Mouse (Mus musculus) G1E (cell line): ENCODE results near the gene Mboat1. TPM values are rescaled to one million over a fixed set of nuclear protein-coding genes. Genes with fewer than 3 reads are reported as not detected.
A peak's percentile ranks its signal among the peaks of the same experiment; 100 is the strongest.

Source experiments
- ATAC-seq: 2 replicates; pipeline ENCODE4 v1.8.0; 2016; ENCODE audit warnings: mild to moderate bottlenecking; ENCODE audit not compliant: insufficient number of reproducible peaks, poor library complexity, low FRiP score, severe bottlenecking; ENCODE audit errors: extremely low read depth
- DNase-seq: peaks from one replicate; pipeline ENCODE4 v3.0.0; 2012; ENCODE audit warnings: low spot score
- H3K27me3 ChIP-seq: 2 replicates; pipeline ENCODE4 v1.6.1; 2012; ENCODE audit warnings: mild to moderate bottlenecking, low read length, inconsistent platforms; ENCODE audit not compliant: insufficient read depth
- H3K36me3 ChIP-seq: replicated peaks from 2 replicates; pipeline ENCODE3; 2012; ENCODE audit warnings: mild to moderate bottlenecking, inconsistent platforms
- H3K4me1 ChIP-seq: 2 replicates; pipeline ENCODE4 v1.6.1; 2012; ENCODE audit warnings: low read depth, low read length, inconsistent platforms, mixed read lengths; ENCODE audit not compliant: insufficient read depth
- H3K4me3 ChIP-seq: 2 replicates; pipeline ENCODE4 v1.5.1; 2012; ENCODE audit warnings: low read depth, mild to moderate bottlenecking, inconsistent platforms, low read length, moderate library complexity, mixed read lengths
- H3K9me3 ChIP-seq: replicated peaks from 2 replicates; pipeline ENCODE4 v1.6.1; 2012; ENCODE audit warnings: inconsistent platforms
- CTCF ChIP-seq: IDR thresholded peaks from 2 replicates; pipeline ENCODE4 v1.5.1; 2012; ENCODE audit warnings: low read depth, low read length, inconsistent platforms, mixed read lengths
- GATA1 ChIP-seq: IDR thresholded peaks from 2 replicates; pipeline ENCODE4 v1.6.1; 2012; ENCODE audit warnings: borderline replicate concordance, low read length, inconsistent platforms, mixed read lengths
- GATA2 ChIP-seq: IDR thresholded peaks from 2 replicates; pipeline ENCODE4 v1.6.1; 2012; ENCODE audit warnings: low read depth, low read length, inconsistent platforms, borderline replicate concordance
- POLR2AphosphoS5 ChIP-seq: IDR thresholded peaks from 2 replicates; pipeline ENCODE4 v1.6.1; 2012; ENCODE audit warnings: low read depth, low read length, inconsistent platforms; ENCODE audit not compliant: insufficient replicate concordance
- TAL1 ChIP-seq: conservative IDR thresholded peaks from 2 replicates; pipeline ENCODE4 v1.6.1; 2012; ENCODE audit warnings: low read depth, low read length, inconsistent platforms, mixed read lengths
- polyA plus RNA-seq: library from polyadenylated mRNA; stranded (reverse); fragments of >175 nt; gene quantifications from 2 replicates; pipeline ENCODE4 v1.2.3, GENCODE M21; 2012
- total RNA-seq, 2 experiments: library from RNA; stranded (forward) in 1 of 2; stranded (reverse) in 1 of 2; fragments of 200-1000 nt in 1 of 2; fragments of >200 nt in 1 of 2; fragmentation: Nextera tagmentation in 1 of 2; gene quantifications; 2 replicates each; pipeline ENCODE4 v1.2.3; 2014 to 2017

Gene Mboat1
- total and polyA plus RNA-seq, 3 experiments: 0.49 TPM; not detected in 2

DNA sequence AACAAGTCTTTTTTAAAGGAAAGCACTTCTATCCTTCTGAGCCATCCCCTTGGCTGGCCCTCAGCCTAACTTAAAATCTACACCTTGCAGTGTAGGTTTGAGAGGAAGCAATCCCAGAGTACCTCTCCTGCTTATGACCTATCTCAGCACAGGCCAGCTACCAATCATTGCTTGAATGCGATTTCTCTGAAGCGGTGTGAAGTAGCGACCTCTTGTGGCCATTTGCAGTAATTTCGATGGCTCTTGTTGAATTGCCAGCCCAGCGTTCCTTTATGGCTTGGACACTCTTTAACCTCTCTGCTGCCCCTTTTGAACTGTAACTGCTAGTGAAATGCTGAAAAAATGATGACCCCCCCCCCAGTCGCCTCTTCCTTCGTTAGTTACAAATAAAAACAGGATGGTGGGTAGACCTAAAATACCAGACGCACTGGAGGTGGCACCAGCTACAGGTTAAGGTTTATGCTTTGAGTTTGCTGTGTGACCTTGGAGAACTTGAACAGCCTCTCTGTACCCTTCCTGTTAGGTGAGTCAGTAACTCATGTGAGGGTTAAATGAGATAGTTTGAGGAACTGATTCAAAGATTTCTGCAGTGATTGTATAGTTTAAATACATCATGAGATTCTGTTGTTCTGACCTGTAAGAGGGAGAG is 123.7 kb downstream of the Mboat1 start:
- Histone ChIP-seq H3K9me3 (no peaks in the 10 kb centered on the region), H3K4me3 (no peak overlapping the region), H3K4me1 (no peaks in the 10 kb centered on the region), H3K27me3 (no peaks in the 10 kb centered on the region; the same call in 1 of the 2 replicates), H3K36me3 (no peaks in the 10 kb centered on the region)
- TF ChIP-seq CTCF (peak; percentile 76), GATA2 (no peak), GATA1 (no peak), POLR2AphosphoS5 (no peak), TAL1 (no peak)
- DNase-seq (peak; percentile 25), ATAC-seq (no peak)

DNA sequence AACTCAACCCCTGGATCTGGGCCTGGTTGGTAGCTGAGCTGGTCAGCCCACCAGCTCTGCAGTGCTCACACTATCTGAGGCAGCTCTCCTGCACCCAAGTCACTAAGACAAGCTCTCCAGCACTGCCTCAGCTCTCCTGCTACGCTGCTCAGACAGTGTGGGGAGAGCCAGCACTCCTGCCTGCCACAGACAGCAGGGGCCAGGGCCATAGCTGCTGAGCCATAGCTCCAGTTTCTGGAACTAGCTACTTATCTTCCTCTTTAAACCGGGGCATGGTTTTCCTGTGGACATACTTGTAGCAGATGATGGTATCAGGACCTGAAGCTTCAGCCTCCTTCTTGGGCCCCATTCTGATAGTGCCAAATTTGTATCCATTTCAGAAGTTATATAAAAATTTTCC is 127.4 kb downstream of the Mboat1 start:
- Histone ChIP-seq H3K36me3 (no peaks in the 10 kb centered on the region), H3K4me1 (peaks cover 4% of the 10 kb centered on the region; the same call in 1 of the 2 replicates), H3K4me3 (no peak overlapping the region), H3K9me3 (no peaks in the 10 kb centered on the region), H3K27me3 (no peaks in the 10 kb centered on the region; the same call in 1 of the 2 replicates)
- no peak for TF ChIP-seq GATA1
- TF ChIP-seq CTCF: no peak
- TF ChIP-seq TAL1: no peak
- TF ChIP-seq POLR2AphosphoS5: no peak
- TF ChIP-seq GATA2: no peak
- ATAC-seq (no peak), DNase-seq (no peak)

DNA sequence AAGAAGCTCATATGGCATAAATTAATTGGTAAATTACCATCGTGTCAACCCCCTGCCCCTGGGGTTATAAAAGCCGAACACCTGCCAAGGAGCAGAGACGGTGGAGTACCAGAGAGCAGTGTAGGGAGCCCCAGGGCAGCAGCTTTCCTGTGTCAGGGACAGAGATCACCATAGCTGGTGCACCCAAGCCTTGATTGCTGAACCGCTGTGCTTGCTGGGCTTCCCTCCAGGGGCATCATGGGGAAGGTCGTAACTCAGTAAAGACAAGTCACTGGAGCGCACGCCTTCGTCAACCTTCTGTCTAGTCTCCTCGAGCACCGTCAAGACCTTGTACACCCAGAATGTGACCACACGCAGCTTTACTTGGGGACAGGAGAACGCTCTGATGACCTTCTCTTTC is 128.0 kb downstream of the Mboat1 start:
- no peak for DNase-seq
- ATAC-seq: no peak
- no peaks in the 10 kb centered on the region for H3K9me3 ChIP-seq
- no peak overlapping the region for H3K4me3 ChIP-seq
- H3K4me1 ChIP-seq: peaks cover 4% of the 10 kb centered on the region; the same call in 1 of the 2 replicates
- no peaks in the 10 kb centered on the region; the same call in 1 of the 2 replicates for H3K27me3 ChIP-seq
- H3K36me3 ChIP-seq: no peaks in the 10 kb centered on the region
- TF ChIP-seq TAL1 (no peak), POLR2AphosphoS5 (no peak), GATA2 (no peak), GATA1 (no peak), CTCF (no peak)

DNA sequence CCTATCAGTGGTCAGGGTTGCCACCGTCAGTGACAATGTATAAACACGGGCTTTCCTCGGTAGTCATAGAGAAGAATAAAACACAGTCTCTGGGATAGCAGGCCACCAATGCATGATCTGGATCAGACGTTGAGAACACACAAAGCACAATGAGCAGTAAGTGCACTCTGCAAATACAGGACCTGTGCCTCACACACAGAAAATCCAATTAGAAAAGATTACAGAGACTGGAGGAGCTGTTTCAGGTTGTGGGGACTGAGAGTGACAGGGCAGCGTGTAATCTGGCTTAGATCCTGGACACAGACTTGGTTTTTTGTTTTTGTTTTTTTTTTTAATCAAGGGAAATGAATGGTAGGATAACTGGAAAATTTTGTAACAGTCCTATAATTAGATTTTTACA is 128.5 kb downstream of the Mboat1 start:
- no peak overlapping the region for H3K4me3 ChIP-seq
- no peak for TF ChIP-seq POLR2AphosphoS5
- no peak for TF ChIP-seq CTCF
- no peak for TF ChIP-seq GATA1
- TF ChIP-seq TAL1: no peak
- TF ChIP-seq GATA2: no peak
- peaks cover 4% of the 10 kb centered on the region; the same call in 1 of the 2 replicates for H3K4me1 ChIP-seq
- no peaks in the 10 kb centered on the region; the same call in 1 of the 2 replicates for H3K27me3 ChIP-seq
- H3K36me3 ChIP-seq: no peaks in the 10 kb centered on the region
- ATAC-seq (no peak), DNase-seq (no peak)
- H3K9me3 ChIP-seq: no peaks in the 10 kb centered on the region

DNA sequence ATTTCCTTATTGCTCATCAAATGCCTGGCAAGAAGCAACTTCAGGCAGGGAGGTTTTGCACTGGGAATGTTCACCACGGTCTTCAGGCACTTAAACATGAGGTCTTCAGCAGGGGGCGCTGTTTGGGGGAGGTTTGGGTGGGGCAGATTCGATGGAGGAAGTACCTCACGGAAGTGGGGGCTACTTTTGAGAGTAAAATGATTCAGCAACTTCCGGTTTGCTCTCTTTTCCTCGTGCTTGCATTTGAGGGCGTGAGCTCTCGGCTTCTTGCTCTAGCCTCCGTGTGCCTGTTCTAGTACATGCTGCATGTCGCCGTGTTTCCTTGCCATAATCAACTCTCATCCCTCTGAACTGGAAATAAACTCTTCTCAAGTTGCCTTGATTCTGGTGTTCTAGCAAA is 129.7 kb downstream of the Mboat1 start:
- TF ChIP-seq GATA1 (no peak), CTCF (no peak), POLR2AphosphoS5 (no peak), GATA2 (no peak), TAL1 (no peak)

DNA sequence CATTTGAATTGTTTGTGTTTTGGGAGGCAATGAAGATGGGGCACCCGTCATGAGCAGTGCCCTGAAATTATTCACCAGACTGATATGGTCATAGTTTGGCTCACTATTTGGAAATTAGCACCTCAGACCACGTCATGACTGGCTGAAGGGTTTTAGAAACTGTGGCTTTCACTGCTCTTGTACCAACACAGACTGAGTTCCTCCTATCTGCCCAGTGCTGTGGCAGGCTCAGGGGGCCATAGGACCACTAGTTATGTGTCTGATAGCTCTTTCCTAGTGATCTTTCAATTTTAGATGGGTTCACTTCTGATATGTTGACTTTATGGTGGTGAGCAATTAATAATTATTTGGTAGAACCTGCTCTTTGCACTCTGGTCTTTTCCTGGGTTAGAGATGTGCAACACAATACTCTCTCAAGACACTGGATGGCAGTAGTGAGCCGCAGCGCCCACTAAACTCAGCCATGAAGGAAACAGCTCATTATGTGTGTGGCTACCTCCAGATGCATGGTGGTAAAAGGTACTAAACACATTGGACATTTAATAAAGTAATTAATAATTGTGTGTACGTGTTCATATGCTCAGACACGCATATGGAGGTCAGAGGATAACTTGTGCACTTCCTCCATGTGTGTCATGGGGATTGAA is 135.9 kb downstream of the Mboat1 start:
- DNase-seq: no peak
- no peaks in the 10 kb centered on the region for H3K36me3 ChIP-seq

More for the DNA sequence above, 129.7 kb downstream of the Mboat1 start:
- Histone ChIP-seq H3K4me3 (no peak overlapping the region), H3K9me3 (no peaks in the 10 kb centered on the region), H3K4me1 (peaks cover 4% of the 10 kb centered on the region; the same call in 1 of the 2 replicates), H3K36me3 (no peaks in the 10 kb centered on the region), H3K27me3 (no peaks in the 10 kb centered on the region; the same call in 1 of the 2 replicates)
- ATAC-seq (no peak), DNase-seq (no peak)

More for the DNA sequence above, 135.9 kb downstream of the Mboat1 start:
- TF ChIP-seq CTCF: peak; percentile 41; the same call in 1 of the 2 replicates
- no peak for TF ChIP-seq TAL1
- Histone ChIP-seq H3K9me3 (no peaks in the 10 kb centered on the region), H3K4me3 (no peak overlapping the region), H3K4me1 (no peaks in the 10 kb centered on the region), H3K27me3 (no peaks in the 10 kb centered on the region)
- ATAC-seq: no peak

Other genes with a start within 250 kb of the Mboat1 start
- 15.5 and 19.8 TPM in 2 replicates for gene E2f3, start 150.4 kb upstream of the Mboat1 start, total RNA-seq (2014; fragmentation: Nextera tagmentation)
- 13.0 and 15.4 TPM in 2 replicates for gene E2f3, start 150.4 kb upstream of the Mboat1 start, total RNA-seq (2017)
- 15.5 and 20.0 TPM in 2 replicates for gene E2f3, start 150.4 kb upstream of the Mboat1 start, polyA plus RNA-seq
- gene Agtr1a, start 200.0 kb downstream of the Mboat1 start, total RNA-seq (2014; fragmentation: Nextera tagmentation): 8.2 TPM in 1 of 2 replicates, not detected in the other
- gene Agtr1a, start 200.0 kb downstream of the Mboat1 start, total RNA-seq (2017): 0.05 TPM in 1 of 2 replicates, not detected in the other
- gene Agtr1a, start 200.0 kb downstream of the Mboat1 start, polyA plus RNA-seq: not detected in 2 replicates